8 mouse cellular contexts compared by ENCODE assay signal in the genomic region with DNA sequence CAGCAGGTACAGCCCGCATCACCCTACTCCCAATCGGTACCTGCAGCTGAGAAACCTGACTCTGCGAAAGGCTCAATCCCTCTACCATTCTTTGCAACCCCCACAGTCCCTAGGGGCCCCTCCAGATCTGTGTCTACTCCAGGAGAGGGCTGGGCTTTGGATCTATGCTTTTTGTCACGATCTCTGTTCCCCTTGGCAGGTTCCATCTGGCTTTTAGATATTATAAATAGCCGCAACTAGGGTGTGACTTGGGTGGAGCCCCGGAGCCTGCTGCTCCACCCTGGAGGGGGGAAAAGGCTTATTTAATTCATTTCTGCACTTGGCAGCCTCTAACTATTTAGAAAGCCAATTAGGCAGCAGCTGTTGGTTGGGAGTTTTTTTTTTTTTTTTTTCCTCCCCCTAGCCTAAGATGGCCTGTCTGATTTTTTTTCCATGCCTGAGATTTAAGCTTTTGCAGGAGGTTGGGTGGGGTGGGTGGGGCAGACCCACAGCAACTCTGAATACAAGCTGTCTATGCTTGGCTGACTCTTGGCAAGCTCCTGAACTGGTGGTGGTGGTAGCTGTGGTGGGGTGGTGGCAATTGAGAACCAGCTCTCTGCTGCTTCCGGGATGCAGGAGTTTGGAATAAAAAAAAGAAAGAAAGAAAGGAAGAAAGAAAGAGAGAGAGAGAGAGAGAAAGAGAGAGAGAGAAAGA.
DNase-seq lines count a peak whose midpoint lies in the region; ATAC-seq lines count a peak whose summit lies in the region.

No protein-coding gene starts in this region.

- H3K27ac ChIP-seq in forebrain, embryonic 15.5 days (replicated peaks), result peak overlapping the region; percentile 65
- H3K27ac ChIP-seq in hindbrain, embryonic 13.5 days, result peak overlapping the region; percentile 73
- no peak overlapping the region for H3K27ac ChIP-seq in liver, embryonic 16.5 days (ENCODE audit: low read length)

- peaks cover 40% of the 10 kb centered on the region for H3K4me1 ChIP-seq in forebrain, embryonic 15.5 days
- H3K4me1 ChIP-seq in hindbrain, embryonic 13.5 days (replicated peaks), result peaks cover 33% of the 10 kb centered on the region
- H3K4me1 ChIP-seq in liver, embryonic 16.5 days (ENCODE audit: control insufficient read depth, low read depth, low read length), result peaks cover 23% of the 10 kb centered on the region

- no peaks in the 10 kb centered on the region for H3K27me3 ChIP-seq in forebrain, embryonic 15.5 days
- no peaks in the 10 kb centered on the region for H3K27me3 ChIP-seq in hindbrain, embryonic 13.5 days
- no peaks in the 10 kb centered on the region for H3K27me3 ChIP-seq in liver, embryonic 16.5 days (ENCODE audit: control insufficient read depth, insufficient read depth, low read depth, low read length)

- H3K4me3 ChIP-seq in forebrain, embryonic 15.5 days, result no peak overlapping the region
- no peak overlapping the region for H3K4me3 ChIP-seq in hindbrain, embryonic 13.5 days
- H3K4me3 ChIP-seq in liver, embryonic 16.5 days (ENCODE audit: low read depth, low read length), result no peak overlapping the region

- peak; percentile 83 for ATAC-seq in forebrain, embryonic 15.5 days (replicated peaks)
- ATAC-seq in hindbrain, embryonic 13.5 days (ENCODE audit: low FRiP score), result peak; percentile 83
- peak; percentile 57 for ATAC-seq in liver, embryonic 16.5 days (ENCODE audit: low read depth)
- no peak for ATAC-seq in granulocyte monocyte progenitor cell, adult 5-6 weeks (replicated peaks; ENCODE audit: poor library complexity, severe bottlenecking)

- H3K4me2 ChIP-seq in forebrain, embryonic 15.5 days (replicated peaks), result no peak overlapping the region
- 0 out of 2 replicates have a peak overlapping the region, but pooled peaks have one; percentile 3 for H3K4me2 ChIP-seq in hindbrain, embryonic 13.5 days
- H3K4me2 ChIP-seq in liver, embryonic 16.5 days (ENCODE audit: low read depth, low read length), result 0 out of 2 replicates have a peak overlapping the region, but pooled peaks have one; percentile 10

- no peak overlapping the region for H3K9ac ChIP-seq in forebrain, embryonic 15.5 days (replicated peaks)
- no peak overlapping the region for H3K9ac ChIP-seq in hindbrain, embryonic 13.5 days
- no peak overlapping the region for H3K9ac ChIP-seq in liver, embryonic 16.5 days (ENCODE audit: low read depth, low read length)

- H3K36me3 ChIP-seq in forebrain, embryonic 15.5 days, result no peaks in the 10 kb centered on the region
- H3K36me3 ChIP-seq in hindbrain, embryonic 13.5 days, result no peaks in the 10 kb centered on the region
- no peaks in the 10 kb centered on the region for H3K36me3 ChIP-seq in liver, embryonic 16.5 days (ENCODE audit: control insufficient read depth, insufficient read depth)

- no peaks in the 10 kb centered on the region for H3K9me3 ChIP-seq in forebrain, embryonic 15.5 days
- H3K9me3 ChIP-seq in hindbrain, embryonic 13.5 days, result no peaks in the 10 kb centered on the region
- no peaks in the 10 kb centered on the region for H3K9me3 ChIP-seq in liver, embryonic 16.5 days (replicated peaks; ENCODE audit: control insufficient read depth, low read length)

- DNase-seq in 3134 (ENCODE audit: extremely low read depth, insufficient read length, low spot score) (peak; percentile 46), ES-CJ7 (ENCODE audit: low read depth, low spot score) (peak; percentile 54)
- peak; percentile 57 for DNase-seq in retina, postnatal 1 day
- DNase-seq in spleen, adult 12 weeks (ENCODE audit: low spot score), result no peak

- 24% methylated on average over 7 of the region's 7 CpGs for WGBS in forebrain, embryonic 15.5 days
- 37% methylated on average over 7 of the region's 7 CpGs for WGBS in hindbrain, embryonic 13.5 days
- WGBS in liver, embryonic 16.5 days (ENCODE audit: insufficient replicate concordance), result 45% methylated on average over 7 of the region's 7 CpGs
